Mouse (Mus musculus): ENCODE results near the gene Gne. TPM values are rescaled to one million over a fixed set of nuclear protein-coding genes. Genes with fewer than 3 reads are reported as not detected.
"Not testable (repeated sequence)": the region's sequence is repeated elsewhere in the genome, so short reads cannot be mapped to it uniquely, and the experiment has no call there.

Gne gene
- polyA plus RNA-seq, 1 experiment from 2014 or later = 20.3 TPM

DNA sequence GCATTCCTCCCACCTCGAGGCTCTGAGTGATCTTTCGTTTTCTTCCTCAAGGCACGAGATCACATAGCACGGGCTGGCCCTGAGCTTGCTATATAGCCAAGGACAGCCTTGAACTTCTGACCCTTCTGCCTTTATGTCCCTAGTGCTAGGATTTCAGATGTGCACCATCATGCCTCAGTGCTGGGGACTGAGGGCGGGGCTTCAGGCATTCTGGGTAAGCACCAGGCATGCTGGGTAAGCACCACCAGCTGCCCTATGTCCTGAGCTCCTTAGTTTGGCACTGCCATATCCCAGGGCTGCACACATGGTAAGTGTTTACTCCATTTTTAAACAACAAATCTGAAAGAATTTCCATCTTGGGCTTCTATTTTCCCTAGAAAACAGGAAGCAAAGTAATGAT lies 34.2 kb downstream of the Gne start:
- Histone ChIP-seq H3K27me3 (ENCODE audit: control insufficient read depth, insufficient read depth, low read length) (no peaks in the 10 kb centered on the region), H3K4me2 (ENCODE audit: low read depth, low read length) (no peak overlapping the region), H3K36me3 (replicated peaks; ENCODE audit: control insufficient read depth, insufficient read depth, low read depth, low read length) (no peaks in the 10 kb centered on the region), H3K4me1 (ENCODE audit: control insufficient read depth, insufficient read depth, low read length) (no peaks in the 10 kb centered on the region), H3K4me3 (ENCODE audit: low read depth, low read length) (no peak overlapping the region), H3K27ac (replicated peaks; ENCODE audit: low read depth, low read length) (no peak overlapping the region), H3K9me3 (replicated peaks; ENCODE audit: control insufficient read depth, low read length) (no peaks in the 10 kb centered on the region), H3K9ac (replicated peaks; ENCODE audit: low read length) (no peak overlapping the region)
- no peak for DNase-seq (ENCODE audit: low spot score)
- WGBS = 84% methylated on average over 5 of the region's 5 CpGs
- ATAC-seq (replicated peaks; ENCODE audit: insufficient number of reproducible peaks, low FRiP score, low TSS enrichment, low read depth) = no peak

DNA sequence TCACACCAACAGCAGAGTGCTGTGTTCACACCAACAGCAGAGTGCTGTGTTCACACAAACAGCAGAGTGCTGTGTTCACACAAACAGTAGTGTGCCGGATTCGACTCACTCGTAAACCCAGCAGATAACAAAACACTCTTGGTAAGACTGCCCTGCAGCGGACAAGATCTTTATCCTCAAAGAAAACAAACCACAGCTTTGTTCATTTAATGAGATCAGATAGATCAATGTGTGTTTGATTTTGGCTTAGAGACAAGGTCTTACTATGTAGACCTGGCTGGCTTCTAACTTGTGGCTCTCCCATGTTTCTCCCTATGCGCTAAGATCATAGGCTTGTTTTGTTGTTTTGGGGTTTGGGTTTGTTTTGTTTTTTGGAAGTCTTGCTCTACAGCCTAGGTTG lies 37.9 kb downstream of the Gne start:
- WGBS = 75% methylated on average over 5 of the region's 5 CpGs

DNA sequence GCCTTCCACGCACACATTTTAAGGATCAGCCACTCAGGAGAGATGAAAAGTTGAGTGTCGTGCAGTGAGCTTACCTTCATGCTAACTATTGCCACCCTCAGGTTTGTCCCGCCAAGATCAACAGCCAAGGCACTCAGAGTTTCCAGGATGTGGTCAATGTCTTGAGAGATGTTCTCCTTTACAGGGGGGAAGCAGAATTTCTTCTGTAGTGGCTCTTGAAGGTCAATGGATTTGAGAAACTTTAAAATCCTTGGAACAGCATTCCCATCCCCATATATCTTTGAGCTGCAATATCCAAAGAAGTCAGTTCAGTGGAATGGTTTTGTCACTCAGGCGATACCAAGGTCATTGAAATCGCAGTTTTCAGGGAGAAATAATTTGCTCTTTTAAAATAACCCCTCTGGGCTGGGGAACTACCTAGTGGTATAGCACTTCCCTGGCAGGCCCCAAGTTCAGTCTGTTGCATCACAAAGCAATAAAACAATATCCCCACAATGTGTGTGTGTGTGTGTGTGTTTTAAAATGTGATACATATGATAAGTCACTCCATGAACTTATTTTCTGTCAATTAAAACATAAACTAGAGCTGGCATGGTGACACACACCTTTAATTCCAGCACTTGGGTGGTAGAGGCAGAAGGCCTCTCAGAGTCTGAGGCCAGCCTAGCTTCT lies 39.2 kb downstream of the Gne start:
- WGBS = 87% methylated on average over 5 of the region's 5 CpGs

More for the DNA sequence above, 37.9 kb downstream of the Gne start:
- H3K36me3 ChIP-seq (replicated peaks; ENCODE audit: control insufficient read depth, insufficient read depth, low read depth, low read length) = no peaks in the 10 kb centered on the region
- no peak for DNase-seq (ENCODE audit: low spot score)
- no peaks in the 10 kb centered on the region for H3K9me3 ChIP-seq (replicated peaks; ENCODE audit: control insufficient read depth, low read length)
- no peak overlapping the region for H3K27ac ChIP-seq (replicated peaks; ENCODE audit: low read depth, low read length)
- H3K4me1 ChIP-seq (ENCODE audit: control insufficient read depth, insufficient read depth, low read length) = no peaks in the 10 kb centered on the region
- H3K4me2 ChIP-seq (ENCODE audit: low read depth, low read length) = no peak overlapping the region
- no peaks in the 10 kb centered on the region for H3K27me3 ChIP-seq (ENCODE audit: control insufficient read depth, insufficient read depth, low read length)
- ATAC-seq (replicated peaks; ENCODE audit: insufficient number of reproducible peaks, low FRiP score, low TSS enrichment, low read depth) = no peak
- H3K9ac ChIP-seq (replicated peaks; ENCODE audit: low read length) = no peak overlapping the region
- H3K4me3 ChIP-seq (ENCODE audit: low read depth, low read length) = no peak overlapping the region

DNA sequence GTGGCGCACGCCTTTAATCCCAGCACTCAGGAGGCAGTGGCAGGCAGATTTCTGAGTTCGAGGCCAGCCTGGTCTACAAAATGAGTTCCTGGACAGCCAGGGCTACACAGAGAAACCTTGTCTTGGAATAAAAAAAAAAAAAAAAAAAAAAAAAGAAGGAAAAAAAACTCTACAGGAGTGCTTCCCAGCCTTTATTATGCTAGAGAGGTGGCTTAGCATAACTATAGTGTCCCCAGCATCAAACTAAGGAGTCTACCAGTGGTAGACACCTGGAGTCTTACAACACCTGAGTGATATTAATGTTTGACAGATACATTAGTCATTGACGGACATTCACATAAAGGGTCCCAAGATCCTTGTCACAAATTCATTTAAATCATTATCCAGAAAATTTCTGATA lies 40.8 kb downstream of the Gne start:
- ATAC-seq (replicated peaks; ENCODE audit: insufficient number of reproducible peaks, low FRiP score, low TSS enrichment, low read depth); H3K4me2 ChIP-seq (ENCODE audit: low read depth, low read length); H3K4me1 ChIP-seq (ENCODE audit: control insufficient read depth, insufficient read depth, low read length); H3K9me3 ChIP-seq (replicated peaks; ENCODE audit: control insufficient read depth, low read length); H3K36me3 ChIP-seq (replicated peaks; ENCODE audit: control insufficient read depth, insufficient read depth, low read depth, low read length); H3K9ac ChIP-seq (replicated peaks; ENCODE audit: low read length); H3K4me3 ChIP-seq (ENCODE audit: low read depth, low read length); H3K27me3 ChIP-seq (ENCODE audit: control insufficient read depth, insufficient read depth, low read length); H3K27ac ChIP-seq (replicated peaks; ENCODE audit: low read depth, low read length); DNase-seq (ENCODE audit: low spot score): not testable (repeated sequence)
- WGBS = 89% methylated on average over 4 of the region's 4 CpGs

More for the DNA sequence above, 39.2 kb downstream of the Gne start:
- Histone ChIP-seq H3K9me3 (replicated peaks; ENCODE audit: control insufficient read depth, low read length) (no peaks in the 10 kb centered on the region), H3K4me2 (ENCODE audit: low read depth, low read length) (no peak overlapping the region), H3K4me1 (ENCODE audit: control insufficient read depth, insufficient read depth, low read length) (no peaks in the 10 kb centered on the region), H3K9ac (replicated peaks; ENCODE audit: low read length) (no peak overlapping the region), H3K36me3 (replicated peaks; ENCODE audit: control insufficient read depth, insufficient read depth, low read depth, low read length) (no peaks in the 10 kb centered on the region), H3K27ac (replicated peaks; ENCODE audit: low read depth, low read length) (no peak overlapping the region), H3K4me3 (ENCODE audit: low read depth, low read length) (no peak overlapping the region), H3K27me3 (ENCODE audit: control insufficient read depth, insufficient read depth, low read length) (no peaks in the 10 kb centered on the region)
- DNase-seq (ENCODE audit: low spot score) = no peak
- ATAC-seq (replicated peaks; ENCODE audit: insufficient number of reproducible peaks, low FRiP score, low TSS enrichment, low read depth) = no peak

DNA sequence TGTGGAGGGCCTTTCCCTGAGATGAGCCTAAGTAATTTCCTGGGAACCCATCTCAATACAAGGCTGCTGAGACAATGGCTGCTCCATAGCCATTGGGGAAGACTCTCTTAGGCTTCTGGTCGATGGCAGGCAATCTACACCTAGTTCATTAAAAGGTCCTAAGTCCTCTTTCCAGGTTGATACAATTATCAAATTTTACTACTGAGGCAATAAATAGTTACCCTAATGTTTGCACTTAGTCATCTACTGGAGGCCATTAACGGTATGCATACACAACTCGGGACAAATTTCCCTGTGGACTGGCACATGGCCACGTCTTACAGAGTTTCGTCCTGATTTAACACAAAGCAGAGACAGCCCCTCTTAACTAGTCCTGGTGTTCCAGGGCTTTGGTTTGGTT lies 41.5 kb downstream of the Gne start:
- DNase-seq (ENCODE audit: low spot score) = no peak
- no peak overlapping the region for H3K4me2 ChIP-seq (ENCODE audit: low read depth, low read length)

DNA sequence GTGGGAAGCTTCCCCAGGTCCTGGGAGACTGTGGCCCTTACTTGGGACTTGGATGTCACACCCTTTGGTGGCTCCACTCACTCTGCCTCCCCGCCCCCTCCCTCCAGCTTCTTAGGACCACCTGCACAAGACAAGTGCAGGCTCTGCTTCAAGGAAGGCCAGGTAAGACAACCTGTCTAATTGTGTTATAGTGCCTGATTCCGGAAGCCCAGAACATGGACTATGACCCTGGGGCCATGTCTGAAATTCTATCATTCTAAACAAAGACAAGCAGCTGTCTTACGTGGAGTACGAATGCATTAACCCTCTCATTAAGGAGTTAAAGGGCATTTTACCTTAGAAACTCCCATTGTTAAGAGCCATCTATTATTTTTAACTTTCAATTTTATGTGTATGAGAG lies 43.2 kb downstream of the Gne start:
- no peak overlapping the region for H3K4me2 ChIP-seq (ENCODE audit: low read depth, low read length)

More for the DNA sequence above, 41.5 kb downstream of the Gne start:
- no peak overlapping the region for H3K9ac ChIP-seq (replicated peaks; ENCODE audit: low read length)
- H3K27me3 ChIP-seq (ENCODE audit: control insufficient read depth, insufficient read depth, low read length) = no peaks in the 10 kb centered on the region
- H3K4me1 ChIP-seq (ENCODE audit: control insufficient read depth, insufficient read depth, low read length) = no peaks in the 10 kb centered on the region
- H3K36me3 ChIP-seq (replicated peaks; ENCODE audit: control insufficient read depth, insufficient read depth, low read depth, low read length) = no peaks in the 10 kb centered on the region
- no peak overlapping the region for H3K27ac ChIP-seq (replicated peaks; ENCODE audit: low read depth, low read length)
- no peaks in the 10 kb centered on the region for H3K9me3 ChIP-seq (replicated peaks; ENCODE audit: control insufficient read depth, low read length)
- no peak for ATAC-seq (replicated peaks; ENCODE audit: insufficient number of reproducible peaks, low FRiP score, low TSS enrichment, low read depth)
- H3K4me3 ChIP-seq (ENCODE audit: low read depth, low read length) = no peak overlapping the region
- 91% methylated on average over 5 of the region's 5 CpGs for WGBS

DNA sequence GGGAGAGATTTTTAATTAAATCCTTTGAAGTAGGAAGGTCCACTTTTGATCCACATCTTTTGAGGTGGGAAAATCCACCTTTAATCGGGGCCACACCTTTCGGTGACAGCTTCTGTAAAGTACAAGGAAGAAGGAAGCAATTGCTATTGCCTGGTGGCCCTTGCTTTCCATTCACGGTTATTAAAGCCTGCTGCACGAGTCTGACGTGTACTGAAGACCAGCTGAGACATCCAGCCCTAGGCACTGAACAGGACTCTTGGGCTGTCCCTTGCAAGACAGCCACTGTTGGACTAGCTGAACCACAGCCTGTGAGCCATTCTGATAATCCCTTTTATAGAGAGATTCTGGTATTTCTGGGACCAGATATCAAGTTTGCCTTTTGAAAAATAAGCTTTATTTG lies 47.5 kb downstream of the Gne start:
- no peak overlapping the region for H3K4me2 ChIP-seq (ENCODE audit: low read depth, low read length)

More for the DNA sequence above, 43.2 kb downstream of the Gne start:
- ATAC-seq (replicated peaks; ENCODE audit: insufficient number of reproducible peaks, low FRiP score, low TSS enrichment, low read depth) = no peak
- 83% methylated on average over 4 of the region's 4 CpGs for WGBS
- no peaks in the 10 kb centered on the region for H3K9me3 ChIP-seq (replicated peaks; ENCODE audit: control insufficient read depth, low read length)
- H3K27ac ChIP-seq (replicated peaks; ENCODE audit: low read depth, low read length) = no peak overlapping the region
- H3K4me3 ChIP-seq (ENCODE audit: low read depth, low read length) = no peak overlapping the region
- no peaks in the 10 kb centered on the region for H3K27me3 ChIP-seq (ENCODE audit: control insufficient read depth, insufficient read depth, low read length)
- DNase-seq (ENCODE audit: low spot score) = no peak
- H3K36me3 ChIP-seq (replicated peaks; ENCODE audit: control insufficient read depth, insufficient read depth, low read depth, low read length) = no peaks in the 10 kb centered on the region
- H3K4me1 ChIP-seq (ENCODE audit: control insufficient read depth, insufficient read depth, low read length) = no peaks in the 10 kb centered on the region
- no peak overlapping the region for H3K9ac ChIP-seq (replicated peaks; ENCODE audit: low read length)

DNA sequence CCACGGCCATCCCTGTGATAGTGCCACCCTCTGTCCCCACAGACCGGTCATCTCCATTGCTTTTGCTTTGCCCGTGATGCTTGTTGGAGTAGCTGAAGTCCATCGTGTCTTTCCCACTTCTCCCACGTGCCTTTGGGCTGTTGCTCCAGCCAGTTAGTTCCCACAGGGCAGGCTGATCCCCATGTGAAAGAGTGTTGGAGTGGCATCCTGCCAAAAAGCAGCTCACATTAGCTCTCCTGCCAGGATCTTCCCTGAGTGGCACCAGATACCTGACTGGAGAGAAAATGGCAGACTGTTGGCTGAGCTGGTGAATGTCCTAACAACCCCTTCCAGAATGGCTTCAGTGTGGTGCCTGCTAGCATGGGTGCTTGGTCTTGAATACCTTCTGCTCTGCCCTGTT lies 52.5 kb downstream of the Gne start:
- no peaks in the 10 kb centered on the region for H3K27me3 ChIP-seq (ENCODE audit: control insufficient read depth, insufficient read depth, low read length)
- ATAC-seq (replicated peaks; ENCODE audit: insufficient number of reproducible peaks, low FRiP score, low TSS enrichment, low read depth) = no peak
- peaks cover 8% of the 10 kb centered on the region for H3K36me3 ChIP-seq (replicated peaks; ENCODE audit: control insufficient read depth, insufficient read depth, low read depth, low read length)

More for the DNA sequence above, 47.5 kb downstream of the Gne start:
- no peaks in the 10 kb centered on the region for H3K4me1 ChIP-seq (ENCODE audit: control insufficient read depth, insufficient read depth, low read length)
- H3K36me3 ChIP-seq (replicated peaks; ENCODE audit: control insufficient read depth, insufficient read depth, low read depth, low read length) = peaks cover 3% of the 10 kb centered on the region; the same call in 1 of the 2 replicates
- no peak overlapping the region for H3K4me3 ChIP-seq (ENCODE audit: low read depth, low read length)
- H3K27me3 ChIP-seq (ENCODE audit: control insufficient read depth, insufficient read depth, low read length) = no peaks in the 10 kb centered on the region
- no peak for ATAC-seq (replicated peaks; ENCODE audit: insufficient number of reproducible peaks, low FRiP score, low TSS enrichment, low read depth)
- H3K27ac ChIP-seq (replicated peaks; ENCODE audit: low read depth, low read length) = no peak overlapping the region
- H3K9me3 ChIP-seq (replicated peaks; ENCODE audit: control insufficient read depth, low read length) = no peaks in the 10 kb centered on the region
- no peak for DNase-seq (ENCODE audit: low spot score)
- WGBS = 70% methylated on average over 5 of the region's 5 CpGs
- H3K9ac ChIP-seq (replicated peaks; ENCODE audit: low read length) = no peak overlapping the region

More for the DNA sequence above, 52.5 kb downstream of the Gne start:
- no peaks in the 10 kb centered on the region; the same call in 1 of the 2 replicates for H3K4me1 ChIP-seq (ENCODE audit: control insufficient read depth, insufficient read depth, low read length)
- no peak overlapping the region for H3K4me3 ChIP-seq (ENCODE audit: low read depth, low read length)
- no peak overlapping the region for H3K4me2 ChIP-seq (ENCODE audit: low read depth, low read length)
- no peak overlapping the region for H3K27ac ChIP-seq (replicated peaks; ENCODE audit: low read depth, low read length)
- H3K9me3 ChIP-seq (replicated peaks; ENCODE audit: control insufficient read depth, low read length) = no peaks in the 10 kb centered on the region
- WGBS = 92% methylated on average over 5 of the region's 5 CpGs
- no peak for DNase-seq (ENCODE audit: low spot score)
- H3K9ac ChIP-seq (replicated peaks; ENCODE audit: low read length) = no peak overlapping the region
